Mouse (Mus musculus) midbrain, embryonic 13.5 days (tissue): ENCODE data around the gene Trmt10a. TPM values are rescaled to one million over a fixed set of nuclear protein-coding genes. Genes with fewer than 3 reads are reported as not detected.

Experiments
- ATAC-seq: fragments of 200-750 bp; cut with Nextera tagmentation; 2 replicates; pipeline ENCODE4 v1.8.0; 2017; ENCODE audit warnings: mild to moderate bottlenecking, moderate TSS enrichment, moderate library complexity
- H3K27ac ChIP-seq: fragments of 300-500 bp; sonication (generic); 2 replicates; pipeline ENCODE4 v1.5.1; 2015; ENCODE audit warnings: inconsistent platforms, mild to moderate bottlenecking, moderate library complexity
- H3K27me3 ChIP-seq: fragments of 300-500 bp; sonication (generic); 2 replicates; pipeline ENCODE4 v1.6.1; 2015; ENCODE audit warnings: mild to moderate bottlenecking, inconsistent platforms
- H3K36me3 ChIP-seq: fragments of 300-500 bp; sonication (generic); 2 replicates; pipeline ENCODE4 v1.6.1; 2015; ENCODE audit warnings: mild to moderate bottlenecking, inconsistent platforms
- H3K4me1 ChIP-seq: fragments of 300-500 bp; sonication (generic); replicated peaks from 2 replicates; pipeline ENCODE4 v1.6.1; 2015; ENCODE audit warnings: inconsistent platforms
- H3K4me2 ChIP-seq: fragments of 300-500 bp; sonication (generic); replicated peaks from 2 replicates; pipeline ENCODE4 v1.6.1; 2015; ENCODE audit warnings: moderate library complexity, mild to moderate bottlenecking, inconsistent platforms
- H3K4me3 ChIP-seq: fragments of 300-500 bp; sonication (generic); replicated peaks from 2 replicates; pipeline ENCODE4 v1.5.1; 2015; ENCODE audit warnings: mild to moderate bottlenecking, inconsistent platforms
- H3K9ac ChIP-seq: fragments of 300-500 bp; sonication (generic); replicated peaks from 2 replicates; pipeline ENCODE4 v1.6.1; 2015; ENCODE audit warnings: mild to moderate bottlenecking, inconsistent platforms
- H3K9me3 ChIP-seq: fragments of 300-500 bp; sonication (generic); 2 replicates; pipeline ENCODE4 v1.6.1; 2016; ENCODE audit warnings: mild to moderate bottlenecking, inconsistent platforms
- WGBS: fragments of 180-500 bp; shearing (Covaris S2); methylation state at CpG from one replicate; pipeline ENCODE4 v1.1.7; 2015; 5-methylcytosine and 5-hydroxymethylcytosine counted together
- polyA plus RNA-seq: library from polyadenylated mRNA; unstranded; fragments of >200 nt; fragmentation: Nextera tagmentation; extraction: Ambion mirVana; gene quantifications from 2 replicates; pipeline ENCODE4 v1.2.1, GENCODE M21; 2015

Gene Trmt10a
- polyA plus RNA-seq, 1 experiment from 2014 or later: 8.9 TPM

- ATAC-seq: no peak
- Histone ChIP-seq H3K36me3 (no peaks in the 10 kb centered on the region), H3K4me3 (no peak overlapping the region), H3K4me2 (no peak overlapping the region), H3K9me3 (0 out of 2 replicates have a peak, but pooled peaks cover 2% of the 10 kb centered on the region), H3K27ac (no peak overlapping the region), H3K4me1 (no peaks in the 10 kb centered on the region), H3K27me3 (no peaks in the 10 kb centered on the region), H3K9ac (no peak overlapping the region)
- 97% methylated on average over 6 of the region's 6 CpGs for WGBS
Observed at GRCm38 (mm10) chr3:138175551-138175950, 32.3 kb downstream of the Trmt10a start.

GRCm38 (mm10) chr3:138182019-138182418 is 38.8 kb downstream of the Trmt10a start:
- no peak overlapping the region for H3K4me2 ChIP-seq
- H3K27ac ChIP-seq: no peak overlapping the region
- no peaks in the 10 kb centered on the region for H3K27me3 ChIP-seq
- 0 out of 2 replicates have a peak, but pooled peaks cover 2% of the 10 kb centered on the region for H3K9me3 ChIP-seq
- 77% methylated on average over 2 of the region's 2 CpGs for WGBS
- H3K4me3 ChIP-seq: no peak overlapping the region
- no peak overlapping the region for H3K9ac ChIP-seq
- no peaks in the 10 kb centered on the region for H3K36me3 ChIP-seq
- peaks cover 11% of the 10 kb centered on the region for H3K4me1 ChIP-seq
- ATAC-seq: no peak

GRCm38 (mm10) chr3:138183371-138183770 is 40.1 kb downstream of the Trmt10a start:
- WGBS: 90% methylated on average over 7 of the region's 7 CpGs
- H3K27me3 ChIP-seq: no peaks in the 10 kb centered on the region
- peaks cover 12% of the 10 kb centered on the region for H3K4me1 ChIP-seq

GRCm38 (mm10) chr3:138185290-138185689 is 42.0 kb downstream of the Trmt10a start:
- 70% methylated on average over 4 of the region's 4 CpGs for WGBS
- H3K9ac ChIP-seq: no peak overlapping the region
- no peak for ATAC-seq
- peaks cover 12% of the 10 kb centered on the region for H3K4me1 ChIP-seq
- H3K4me3 ChIP-seq: no peak overlapping the region
- no peak overlapping the region for H3K27ac ChIP-seq
- H3K27me3 ChIP-seq: no peaks in the 10 kb centered on the region
- no peaks in the 10 kb centered on the region for H3K36me3 ChIP-seq
- H3K4me2 ChIP-seq: no peak overlapping the region
- H3K9me3 ChIP-seq: no peaks in the 10 kb centered on the region

More at GRCm38 (mm10) chr3:138183371-138183770, 40.1 kb downstream of the Trmt10a start:
- no peak overlapping the region for H3K27ac ChIP-seq
- no peaks in the 10 kb centered on the region for H3K36me3 ChIP-seq
- ATAC-seq: no peak
- H3K4me3 ChIP-seq: no peak overlapping the region
- no peaks in the 10 kb centered on the region for H3K9me3 ChIP-seq
- H3K9ac ChIP-seq: no peak overlapping the region
- no peak overlapping the region for H3K4me2 ChIP-seq

- peak; percentile 82 for ATAC-seq
- Histone ChIP-seq H3K4me1 (peaks cover 12% of the 10 kb centered on the region), H3K27ac (no peak overlapping the region), H3K4me2 (no peak overlapping the region), H3K36me3 (no peaks in the 10 kb centered on the region), H3K27me3 (no peaks in the 10 kb centered on the region), H3K9me3 (no peaks in the 10 kb centered on the region), H3K9ac (no peak overlapping the region), H3K4me3 (no peak overlapping the region)
- WGBS: 83% methylated on average over 26 of the region's 26 CpGs
Observed at GRCm38 (mm10) chr3:138185995-138186930, 43.0 kb downstream of the Trmt10a start.

GRCm38 (mm10) chr3:138192260-138192659 is 49.0 kb downstream of the Trmt10a start:
- no peak overlapping the region for H3K4me2 ChIP-seq
- no peak overlapping the region for H3K4me3 ChIP-seq
- ATAC-seq: no peak
- H3K27me3 ChIP-seq: no peaks in the 10 kb centered on the region
- H3K4me1 ChIP-seq: no peaks in the 10 kb centered on the region
- H3K9me3 ChIP-seq: no peaks in the 10 kb centered on the region
- no peak overlapping the region for H3K27ac ChIP-seq
- no peaks in the 10 kb centered on the region for H3K36me3 ChIP-seq
- WGBS: 91% methylated on average over 7 of the region's 7 CpGs
- no peak overlapping the region for H3K9ac ChIP-seq

- Histone ChIP-seq H3K27me3 (no peaks in the 10 kb centered on the region), H3K4me3 (no peak within 1 kb of the TSS), H3K4me1 (no peaks in the 10 kb centered on the region; the same call in 1 of the 2 replicates), H3K4me2 (no peak within 1 kb of the TSS), H3K36me3 (no peaks in the 10 kb centered on the region), H3K27ac (no peak within 1 kb of the TSS), H3K9me3 (no peaks in the 10 kb centered on the region), H3K9ac (no peak within 1 kb of the TSS)
- WGBS: 82% methylated on average over 15 of the region's 15 CpGs
- ATAC-seq: no peak
Observed at GRCm38 (mm10) chr3:138193683-138194302, 50.5 kb downstream of the Trmt10a start, which contains the start of gene 4930579F01Rik. 4930579F01Rik (minus strand) TSS chr3:138193825.

- no peaks in the 10 kb centered on the region for H3K9me3 ChIP-seq
- H3K4me3 ChIP-seq: no peak overlapping the region
- H3K4me1 ChIP-seq: no peaks in the 10 kb centered on the region; the same call in 1 of the 2 replicates
- 87% methylated on average over 14 of the region's 14 CpGs for WGBS
- ATAC-seq: no peak
- no peaks in the 10 kb centered on the region for H3K27me3 ChIP-seq
- H3K36me3 ChIP-seq: no peaks in the 10 kb centered on the region
- no peak overlapping the region for H3K9ac ChIP-seq
- no peak overlapping the region for H3K4me2 ChIP-seq
- H3K27ac ChIP-seq: no peak overlapping the region
Observed at GRCm38 (mm10) chr3:138197093-138197492, 53.8 kb downstream of the Trmt10a start.

GRCm38 (mm10) chr3:138197556-138197955 is 54.3 kb downstream of the Trmt10a start:
- H3K9ac ChIP-seq: no peak overlapping the region
- H3K9me3 ChIP-seq: no peaks in the 10 kb centered on the region
- no peak overlapping the region for H3K4me3 ChIP-seq
- H3K27ac ChIP-seq: no peak overlapping the region
- 0 out of 2 replicates have a peak overlapping the region, but pooled peaks have one; percentile 52 for H3K4me2 ChIP-seq
- WGBS: 66% methylated on average over 9 of the region's 9 CpGs
- no peaks in the 10 kb centered on the region for H3K27me3 ChIP-seq
- ATAC-seq: no peak
- no peaks in the 10 kb centered on the region; the same call in 1 of the 2 replicates for H3K4me1 ChIP-seq
- no peaks in the 10 kb centered on the region for H3K36me3 ChIP-seq

- no peaks in the 10 kb centered on the region; the same call in 1 of the 2 replicates for H3K4me1 ChIP-seq
- WGBS: 28% methylated on average over 20 of the region's 20 CpGs
- peak overlapping the region; percentile 52 for H3K4me2 ChIP-seq
- H3K36me3 ChIP-seq: no peaks in the 10 kb centered on the region
- no peak overlapping the region for H3K27ac ChIP-seq
- no peaks in the 10 kb centered on the region for H3K9me3 ChIP-seq
- peak overlapping the region; percentile 23 for H3K4me3 ChIP-seq
- no peaks in the 10 kb centered on the region for H3K27me3 ChIP-seq
- peak overlapping the region; percentile 65 for H3K9ac ChIP-seq
- peak; percentile 97 for ATAC-seq
Observed at GRCm38 (mm10) chr3:138197973-138198721, 54.9 kb downstream of the Trmt10a start.

- Histone ChIP-seq H3K27ac (no peak overlapping the region), H3K4me3 (0 out of 2 replicates have a peak overlapping the region, but pooled peaks have one; percentile 23), H3K4me2 (peak overlapping the region; percentile 52), H3K4me1 (no peaks in the 10 kb centered on the region; the same call in 1 of the 2 replicates), H3K36me3 (no peaks in the 10 kb centered on the region), H3K9ac (no peak overlapping the region; the same call in 1 of the 2 replicates), H3K9me3 (no peaks in the 10 kb centered on the region), H3K27me3 (no peaks in the 10 kb centered on the region)
- 0 out of 2 replicates have a peak, but pooled peaks have one; percentile 26 for ATAC-seq
- WGBS: 67% methylated on average over 7 of the region's 7 CpGs
Observed at GRCm38 (mm10) chr3:138198722-138199068, 55.4 kb downstream of the Trmt10a start.
